Mouse (Mus musculus): ENCODE data around the gene Trim11. TPM values are rescaled to one million over a fixed set of nuclear protein-coding genes. Genes with fewer than 3 reads are reported as not detected.

The Trim11 gene
- total RNA-seq (2014; rRNA removed; ENCODE audit: low replicate concordance), result 36.8 and 37.4 TPM in 2 replicates
- 26.0 and 26.5 TPM in 2 replicates for polyA plus RNA-seq (2015; fragmentation: Nextera tagmentation; extraction: Ambion mirVana)

GRCm38 (mm10) chr11:58978027-58978705 is at the start of gene Trim11:
TSS of gene Trim11 (plus strand) at chr11:58978093.
- peaks cover 41% of the 10 kb centered on the region for H3K4me1 ChIP-seq (ENCODE audit: control insufficient read depth, insufficient read depth)
- H3K36me3 ChIP-seq (replicated peaks; ENCODE audit: control insufficient read depth, insufficient read depth, low read length), result peaks cover 12% of the 10 kb centered on the region
- peak within 1 kb of the TSS; percentile 88 for H3K4me3 ChIP-seq (ENCODE audit: low read depth, low read length)
- H3K27me3 ChIP-seq (ENCODE audit: control insufficient read depth, insufficient read depth, low read length), result no peaks in the 10 kb centered on the region
- 1% methylated on average over 64 of the region's 64 CpGs for WGBS
- peak within 1 kb of the TSS; percentile 90 for H3K4me2 ChIP-seq (ENCODE audit: low read depth, low read length)
- no peaks in the 10 kb centered on the region for H3K9me3 ChIP-seq (replicated peaks; ENCODE audit: control insufficient read depth, low read length)
- peak within 1 kb of the TSS; percentile 87 for H3K27ac ChIP-seq (ENCODE audit: low read depth)
- peak; percentile 55 for ATAC-seq (ENCODE audit: insufficient read depth, low read depth)
- peak; percentile 82 for DNase-seq (ENCODE audit: low spot score)
- peak within 1 kb of the TSS; percentile 90 for H3K9ac ChIP-seq (replicated peaks; ENCODE audit: low read depth, low read length)
- TF ChIP-seq EP300 (IDR thresholded peaks at IDR 0.05; ENCODE audit: low read depth) (no peak), CTCF (IDR thresholded peaks at IDR 0.05; ENCODE audit: low read depth) (no peak)

GRCm38 (mm10) chr11:58929055-58929454 is 48.8 kb upstream of the Trim11 start:
- H3K9me3 ChIP-seq (replicated peaks; ENCODE audit: control insufficient read depth, low read length), result no peaks in the 10 kb centered on the region
- no peak overlapping the region for H3K4me2 ChIP-seq (ENCODE audit: low read depth, low read length)
- peaks cover 4% of the 10 kb centered on the region; the same call in 1 of the 2 replicates for H3K4me1 ChIP-seq (ENCODE audit: control insufficient read depth, insufficient read depth)
- no peaks in the 10 kb centered on the region for H3K27me3 ChIP-seq (ENCODE audit: control insufficient read depth, insufficient read depth, low read length)
- TF ChIP-seq EP300 (IDR thresholded peaks at IDR 0.05; ENCODE audit: low read depth) (no peak), CTCF (IDR thresholded peaks at IDR 0.05; ENCODE audit: low read depth) (no peak)
- no peak overlapping the region for H3K9ac ChIP-seq (replicated peaks; ENCODE audit: low read depth, low read length)
- no peak overlapping the region for H3K27ac ChIP-seq (ENCODE audit: low read depth)
- no peak for DNase-seq (ENCODE audit: low spot score)
- no peak for ATAC-seq (ENCODE audit: insufficient read depth, low read depth)
- H3K36me3 ChIP-seq (replicated peaks; ENCODE audit: control insufficient read depth, insufficient read depth, low read length), result peaks cover 28% of the 10 kb centered on the region
- H3K4me3 ChIP-seq (ENCODE audit: low read depth, low read length), result no peak overlapping the region
- 74% methylated on average over 3 of the region's 4 CpGs for WGBS

GRCm38 (mm10) chr11:58929641-58930040 is 48.3 kb upstream of the Trim11 start:
- H3K9ac ChIP-seq (replicated peaks; ENCODE audit: low read depth, low read length), result no peak overlapping the region
- no peak overlapping the region for H3K4me2 ChIP-seq (ENCODE audit: low read depth, low read length)
- 50% methylated on average over 3 of the region's 3 CpGs for WGBS

GRCm38 (mm10) chr11:58930254-58930653 is 47.6 kb upstream of the Trim11 start:
- Histone ChIP-seq H3K4me1 (ENCODE audit: control insufficient read depth, insufficient read depth) (peaks cover 4% of the 10 kb centered on the region; the same call in 1 of the 2 replicates), H3K9me3 (replicated peaks; ENCODE audit: control insufficient read depth, low read length) (no peaks in the 10 kb centered on the region), H3K4me3 (ENCODE audit: low read depth, low read length) (no peak overlapping the region), H3K9ac (replicated peaks; ENCODE audit: low read depth, low read length) (no peak overlapping the region), H3K4me2 (ENCODE audit: low read depth, low read length) (no peak overlapping the region), H3K27me3 (ENCODE audit: control insufficient read depth, insufficient read depth, low read length) (no peaks in the 10 kb centered on the region), H3K36me3 (replicated peaks; ENCODE audit: control insufficient read depth, insufficient read depth, low read length) (peaks cover 39% of the 10 kb centered on the region), H3K27ac (ENCODE audit: low read depth) (no peak overlapping the region)
- DNase-seq (ENCODE audit: low spot score), result no peak
- no peak for ATAC-seq (ENCODE audit: insufficient read depth, low read depth)
- WGBS, result 78% methylated on average over 3 of the region's 3 CpGs
- TF ChIP-seq EP300 (IDR thresholded peaks at IDR 0.05; ENCODE audit: low read depth), result no peak
- no peak for TF ChIP-seq CTCF (IDR thresholded peaks at IDR 0.05; ENCODE audit: low read depth)

More at GRCm38 (mm10) chr11:58929641-58930040, 48.3 kb upstream of the Trim11 start:
- TF ChIP-seq EP300 (IDR thresholded peaks at IDR 0.05; ENCODE audit: low read depth) (no peak), CTCF (IDR thresholded peaks at IDR 0.05; ENCODE audit: low read depth) (no peak)
- H3K27ac ChIP-seq (ENCODE audit: low read depth), result no peak overlapping the region
- H3K36me3 ChIP-seq (replicated peaks; ENCODE audit: control insufficient read depth, insufficient read depth, low read length), result peaks cover 34% of the 10 kb centered on the region
- H3K9me3 ChIP-seq (replicated peaks; ENCODE audit: control insufficient read depth, low read length), result no peaks in the 10 kb centered on the region
- H3K27me3 ChIP-seq (ENCODE audit: control insufficient read depth, insufficient read depth, low read length), result no peaks in the 10 kb centered on the region
- no peak overlapping the region for H3K4me3 ChIP-seq (ENCODE audit: low read depth, low read length)
- peaks cover 4% of the 10 kb centered on the region; the same call in 1 of the 2 replicates for H3K4me1 ChIP-seq (ENCODE audit: control insufficient read depth, insufficient read depth)
- ATAC-seq (ENCODE audit: insufficient read depth, low read depth), result no peak
- no peak for DNase-seq (ENCODE audit: low spot score)

- Histone ChIP-seq H3K4me3 (ENCODE audit: low read depth, low read length) (no peak overlapping the region), H3K4me1 (ENCODE audit: control insufficient read depth, insufficient read depth) (peaks cover 4% of the 10 kb centered on the region; the same call in 1 of the 2 replicates), H3K9ac (replicated peaks; ENCODE audit: low read depth, low read length) (no peak overlapping the region), H3K27ac (ENCODE audit: low read depth) (no peak overlapping the region), H3K4me2 (ENCODE audit: low read depth, low read length) (no peak overlapping the region), H3K36me3 (replicated peaks; ENCODE audit: control insufficient read depth, insufficient read depth, low read length) (peaks cover 51% of the 10 kb centered on the region), H3K27me3 (ENCODE audit: control insufficient read depth, insufficient read depth, low read length) (no peaks in the 10 kb centered on the region), H3K9me3 (replicated peaks; ENCODE audit: control insufficient read depth, low read length) (no peaks in the 10 kb centered on the region)
- no peak for TF ChIP-seq EP300 (IDR thresholded peaks at IDR 0.05; ENCODE audit: low read depth)
- TF ChIP-seq CTCF (IDR thresholded peaks at IDR 0.05; ENCODE audit: low read depth), result peak; percentile 27
- WGBS, result 54% methylated on average over 4 of the region's 4 CpGs
- ATAC-seq (ENCODE audit: insufficient read depth, low read depth) (no peak), DNase-seq (ENCODE audit: low spot score) (no peak)
Measured at GRCm38 (mm10) chr11:58931576-58931975, 46.3 kb upstream of the Trim11 start.

Data from heart, postnatal 0 days (tissue).